Mouse (Mus musculus): ENCODE measurements at regions not wholly inside any gene's neighbourhood (a gene's known extent, or its start where the extent isn't known, plus 50 kb on each side); places are given as distances from the start of the nearest gene placed in this dataset.

- Histone ChIP-seq H3K4me3 (ENCODE audit: control insufficient read depth in 1 of 2, insufficient read depth in 1 of 2, low read depth in 2 of 2, low read length in 2 of 2) (no peak overlapping the region), H3K27me3 (ENCODE audit: control insufficient read depth in 1 of 2, insufficient read depth in 2 of 2, low read length in 2 of 2) (no peaks in the 10 kb centered on the region), H3K9ac (ENCODE audit: control insufficient read depth, low read depth, low read length, poor library complexity, severe bottlenecking) (no peak overlapping the region), H3K36me3 (ENCODE audit: control insufficient read depth in 1 of 2, insufficient read depth in 2 of 2, low read length in 2 of 2) (no peaks in the 10 kb centered on the region), H3K27ac (ENCODE audit: control insufficient read depth, low read depth, low read length) (no peak overlapping the region), H3K4me1 (ENCODE audit: control insufficient read depth in 1 of 2, insufficient read depth in 2 of 2, low read length in 2 of 2) (no peaks in the 10 kb centered on the region), H3K9me3 (replicated peaks; ENCODE audit: insufficient read depth, low read length) (no peaks in the 10 kb centered on the region), H3K79me2 (ENCODE audit: control insufficient read depth, insufficient read depth, low read length, poor library complexity) (no peaks in the 10 kb centered on the region)
- DNase-seq (ENCODE audit: low read depth, low spot score): no peak
- no peak for TF ChIP-seq CTCF (IDR thresholded peaks at IDR 0.05 in 2 of 3, conservative IDR thresholded peaks at IDR 0.05 in 1 of 3; ENCODE audit: control insufficient read depth in 1 of 3, insufficient read depth in 1 of 3, low read depth in 2 of 3, low read length in 3 of 3, poor library complexity in 1 of 3, severe bottlenecking in 1 of 3)
Measured at GRCm38 (mm10) chr4:153002516-153002915, 480.1 kb downstream of the Ajap1 start.

DNA sequence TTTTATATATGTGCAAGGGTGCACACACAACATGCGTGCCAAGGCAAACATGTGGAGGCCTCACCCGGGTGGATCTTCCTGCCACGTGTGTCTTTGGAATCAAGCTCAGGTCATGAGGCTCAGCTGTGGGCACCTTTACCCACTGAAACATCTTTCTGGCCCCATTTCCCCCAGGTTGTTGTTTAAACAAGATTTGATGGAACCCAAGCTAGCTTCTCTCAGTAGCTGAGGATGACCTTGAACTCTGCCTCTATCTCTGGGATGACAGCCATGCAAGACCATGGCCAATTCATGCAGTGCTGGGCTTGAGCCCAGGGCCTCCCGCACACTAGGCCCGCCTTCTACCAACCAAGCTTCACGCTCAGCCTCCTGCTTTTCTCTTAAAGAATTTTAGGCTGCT lies 480.9 kb downstream of the Ajap1 start:
- Histone ChIP-seq H3K27me3 (ENCODE audit: control insufficient read depth in 1 of 2, insufficient read depth in 2 of 2, low read length in 2 of 2) (no peaks in the 10 kb centered on the region), H3K4me1 (ENCODE audit: control insufficient read depth in 1 of 2, insufficient read depth in 2 of 2, low read length in 2 of 2) (no peaks in the 10 kb centered on the region), H3K27ac (ENCODE audit: control insufficient read depth, low read depth, low read length) (no peak overlapping the region), H3K4me3 (ENCODE audit: control insufficient read depth in 1 of 2, insufficient read depth in 1 of 2, low read depth in 2 of 2, low read length in 2 of 2) (no peak overlapping the region), H3K9ac (ENCODE audit: control insufficient read depth, low read depth, low read length, poor library complexity, severe bottlenecking) (no peak overlapping the region), H3K79me2 (ENCODE audit: control insufficient read depth, insufficient read depth, low read length, poor library complexity) (no peaks in the 10 kb centered on the region), H3K9me3 (replicated peaks; ENCODE audit: insufficient read depth, low read length) (no peaks in the 10 kb centered on the region), H3K36me3 (ENCODE audit: control insufficient read depth in 1 of 2, insufficient read depth in 2 of 2, low read length in 2 of 2) (no peaks in the 10 kb centered on the region)
- no peak for DNase-seq (ENCODE audit: low read depth, low spot score)
- no peak for TF ChIP-seq NRF1 (IDR thresholded peaks at IDR 0.05; ENCODE audit: insufficient read depth, low read depth, low read length, poor library complexity, severe bottlenecking)
- no peak for TF ChIP-seq POLR2AphosphoS5 (IDR thresholded peaks at IDR 0.05; ENCODE audit: borderline replicate concordance, low read depth, low read length)
- TF ChIP-seq RAD21 (IDR thresholded peaks at IDR 0.05; ENCODE audit: low read depth, low read length): no peak
- no peak for TF ChIP-seq E2F4 (IDR thresholded peaks at IDR 0.05; ENCODE audit: borderline replicate concordance, low read depth, low read length)
- no peak for TF ChIP-seq USF1 (IDR thresholded peaks at IDR 0.05; ENCODE audit: low read depth, low read length)
- no peak for TF ChIP-seq POLR2AphosphoS2 (IDR thresholded peaks at IDR 0.05; ENCODE audit: low read length)
- TF ChIP-seq NELFE (IDR thresholded peaks at IDR 0.05; ENCODE audit: low read depth, low read length): no peak
- TF ChIP-seq UBTF (IDR thresholded peaks at IDR 0.05; ENCODE audit: borderline replicate concordance, insufficient read depth, low read depth, low read length): no peak
- no peak for TF ChIP-seq POLR2A (IDR thresholded peaks at IDR 0.05; ENCODE audit: control insufficient read depth in 1 of 2, insufficient read depth in 1 of 2, low read depth in 1 of 2, low read length in 2 of 2, poor library complexity in 1 of 2)
- no peak for TF ChIP-seq HCFC1 (IDR thresholded peaks at IDR 0.05; ENCODE audit: low read depth, low read length)
- no peak for TF ChIP-seq MYB (IDR thresholded peaks at IDR 0.05; ENCODE audit: low read depth, low read length)
- TF ChIP-seq MAFK (IDR thresholded peaks at IDR 0.05; ENCODE audit: borderline replicate concordance, low read depth, low read length): no peak
- TF ChIP-seq MAX (IDR thresholded peaks at IDR 0.05; ENCODE audit: low read length): no peak

- no peaks in the 10 kb centered on the region for H3K79me2 ChIP-seq (ENCODE audit: control insufficient read depth, insufficient read depth, low read length, poor library complexity)
- TF ChIP-seq RAD21 (IDR thresholded peaks at IDR 0.05; ENCODE audit: low read depth, low read length): no peak
- no peak for TF ChIP-seq MYC (IDR thresholded peaks at IDR 0.05; ENCODE audit: low read depth, low read length)
- no peaks in the 10 kb centered on the region for H3K4me1 ChIP-seq (ENCODE audit: control insufficient read depth in 1 of 2, insufficient read depth in 2 of 2, low read length in 2 of 2)
- no peak overlapping the region for H3K4me3 ChIP-seq (ENCODE audit: control insufficient read depth in 1 of 2, insufficient read depth in 1 of 2, low read depth in 2 of 2, low read length in 2 of 2)
- DNase-seq (ENCODE audit: low read depth, low spot score): no peak
- H3K9ac ChIP-seq (ENCODE audit: control insufficient read depth, low read depth, low read length, poor library complexity, severe bottlenecking): no peak overlapping the region
- H3K9me3 ChIP-seq (replicated peaks; ENCODE audit: insufficient read depth, low read length): no peaks in the 10 kb centered on the region
- no peaks in the 10 kb centered on the region for H3K36me3 ChIP-seq (ENCODE audit: control insufficient read depth in 1 of 2, insufficient read depth in 2 of 2, low read length in 2 of 2)
- H3K27ac ChIP-seq (ENCODE audit: control insufficient read depth, low read depth, low read length): no peak overlapping the region
- no peaks in the 10 kb centered on the region for H3K27me3 ChIP-seq (ENCODE audit: control insufficient read depth in 1 of 2, insufficient read depth in 2 of 2, low read length in 2 of 2)
Measured at GRCm38 (mm10) chr4:152999526-152999925, 483.1 kb downstream of the Ajap1 start.
